Mouse (Mus musculus): ENCODE measurements around the gene Cnmd. TPM values are rescaled to one million over a fixed set of nuclear protein-coding genes. Genes with fewer than 3 reads are reported as not detected.

The Cnmd gene
- total and polyA plus RNA-seq, 3 experiments = not detected

DNA sequence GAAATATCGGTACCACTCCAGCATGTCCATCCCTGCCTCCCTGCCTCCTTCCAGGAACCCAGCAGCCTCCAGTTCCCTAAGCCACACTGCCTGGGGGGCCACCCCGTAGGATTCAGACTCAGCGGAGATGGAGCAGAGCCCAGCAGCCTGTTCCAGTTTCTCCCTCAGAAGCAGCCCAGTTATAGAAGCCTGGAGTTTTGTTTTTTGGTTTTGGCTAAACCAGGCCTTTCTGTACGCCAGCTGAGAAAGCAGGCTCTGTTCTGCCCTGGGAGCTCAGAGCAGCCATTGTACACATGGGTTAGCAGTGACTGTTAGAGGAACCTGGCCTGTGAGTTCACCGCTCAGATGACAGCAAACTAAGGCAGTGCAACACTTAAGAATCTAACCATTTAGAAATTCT lies 3.7 kb downstream of the Cnmd start:
- no peaks in the 10 kb centered on the region for H3K9me3 ChIP-seq (replicated peaks; ENCODE audit: insufficient read depth, low read length)
- no peaks in the 10 kb centered on the region for H3K36me3 ChIP-seq (ENCODE audit: control insufficient read depth in 1 of 2, insufficient read depth in 2 of 2, low read length in 2 of 2)

DNA sequence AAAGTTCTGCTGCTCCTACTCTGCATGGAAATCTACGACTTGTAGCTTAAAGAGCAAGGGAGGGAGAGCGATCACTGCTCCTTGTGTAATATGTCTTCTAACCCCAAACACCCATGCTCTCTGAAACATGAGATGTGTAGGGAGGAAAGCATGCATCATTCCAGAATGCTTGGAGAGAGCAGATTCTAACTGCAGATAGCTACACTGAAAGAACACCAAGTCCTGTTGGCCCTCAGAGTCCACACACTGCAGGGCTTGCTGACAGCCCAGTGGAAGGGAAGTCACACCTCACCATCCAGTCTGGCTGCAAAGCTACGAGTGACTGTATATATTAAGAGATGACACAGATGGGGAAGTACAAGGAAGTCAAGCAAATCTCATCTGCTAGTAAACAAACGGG lies 9.3 kb downstream of the Cnmd start:
- Histone ChIP-seq H3K9me3 (replicated peaks; ENCODE audit: insufficient read depth, low read length) (no peaks in the 10 kb centered on the region), H3K36me3 (ENCODE audit: control insufficient read depth in 1 of 2, insufficient read depth in 2 of 2, low read length in 2 of 2) (no peaks in the 10 kb centered on the region), H3K4me3 (ENCODE audit: control insufficient read depth in 1 of 2, insufficient read depth in 1 of 2, low read depth in 2 of 2, low read length in 2 of 2) (no peak overlapping the region), H3K79me2 (ENCODE audit: control insufficient read depth, insufficient read depth, low read length, poor library complexity) (no peaks in the 10 kb centered on the region), H3K9ac (ENCODE audit: control insufficient read depth, low read depth, low read length, poor library complexity, severe bottlenecking) (no peak overlapping the region), H3K27me3 (ENCODE audit: control insufficient read depth in 1 of 2, insufficient read depth in 2 of 2, low read length in 2 of 2) (no peaks in the 10 kb centered on the region), H3K27ac (ENCODE audit: control insufficient read depth, low read depth, low read length) (no peak overlapping the region), H3K4me1 (ENCODE audit: control insufficient read depth in 1 of 2, insufficient read depth in 2 of 2, low read length in 2 of 2) (no peaks in the 10 kb centered on the region)
- no peak for DNase-seq (ENCODE audit: low read depth, low spot score)
- TF ChIP-seq POLR2AphosphoS5 (IDR thresholded peaks at IDR 0.05; ENCODE audit: borderline replicate concordance, low read depth, low read length) = no peak
- no peak for TF ChIP-seq GATA1 (IDR thresholded peaks at IDR 0.05; ENCODE audit: low read depth, low read length)
- no peak for TF ChIP-seq SIN3A (IDR thresholded peaks at IDR 0.05; ENCODE audit: low read length)
- TF ChIP-seq CHD2 (IDR thresholded peaks at IDR 0.05; ENCODE audit: low read length) = no peak
- no peak for TF ChIP-seq ZMIZ1 (IDR thresholded peaks at IDR 0.05; ENCODE audit: low read depth, low read length)
- no peak for TF ChIP-seq KAT2A (conservative IDR thresholded peaks at IDR 0.05; ENCODE audit: low read depth, low read length)
- TF ChIP-seq TCF12 (IDR thresholded peaks at IDR 0.05; ENCODE audit: low read depth, low read length) = no peak
- no peak for TF ChIP-seq MAFK (IDR thresholded peaks at IDR 0.05; ENCODE audit: borderline replicate concordance, low read depth, low read length)
- no peak for TF ChIP-seq RAD21 (IDR thresholded peaks at IDR 0.05; ENCODE audit: low read depth, low read length)
- TF ChIP-seq MYB (IDR thresholded peaks at IDR 0.05; ENCODE audit: low read depth, low read length) = no peak
- TF ChIP-seq USF1 (IDR thresholded peaks at IDR 0.05; ENCODE audit: low read depth, low read length) = no peak
- TF ChIP-seq CHD1 (IDR thresholded peaks at IDR 0.05; ENCODE audit: low read depth, low read length) = no peak
- no peak for TF ChIP-seq ETS1 (IDR thresholded peaks at IDR 0.05; ENCODE audit: low read depth, low read length)

More for the DNA sequence above, 3.7 kb downstream of the Cnmd start:
- Histone ChIP-seq H3K4me3 (ENCODE audit: control insufficient read depth in 1 of 2, insufficient read depth in 1 of 2, low read depth in 2 of 2, low read length in 2 of 2) (no peak overlapping the region), H3K27ac (ENCODE audit: control insufficient read depth, low read depth, low read length) (no peak overlapping the region), H3K79me2 (ENCODE audit: control insufficient read depth, insufficient read depth, low read length, poor library complexity) (no peaks in the 10 kb centered on the region), H3K4me1 (ENCODE audit: control insufficient read depth in 1 of 2, insufficient read depth in 2 of 2, low read length in 2 of 2) (no peaks in the 10 kb centered on the region), H3K9ac (ENCODE audit: control insufficient read depth, low read depth, low read length, poor library complexity, severe bottlenecking) (no peak overlapping the region), H3K27me3 (ENCODE audit: control insufficient read depth in 1 of 2, insufficient read depth in 2 of 2, low read length in 2 of 2) (no peaks in the 10 kb centered on the region)
- no peak for DNase-seq (ENCODE audit: low read depth, low spot score)
- TF ChIP-seq MXI1 (IDR thresholded peaks at IDR 0.05; ENCODE audit: low read depth, low read length) (no peak), USF2 (IDR thresholded peaks at IDR 0.05; ENCODE audit: borderline replicate concordance in 1 of 2, insufficient read depth in 1 of 2, low read depth in 1 of 2, low read length in 2 of 2) (no peak), TAL1 (IDR thresholded peaks at IDR 0.05; ENCODE audit: low read length) (no peak), ETS1 (IDR thresholded peaks at IDR 0.05; ENCODE audit: low read depth, low read length) (no peak), CHD2 (IDR thresholded peaks at IDR 0.05; ENCODE audit: low read length) (no peak), BHLHE40 (IDR thresholded peaks at IDR 0.05; ENCODE audit: borderline replicate concordance, low read depth, low read length) (no peak), ELF1 (IDR thresholded peaks at IDR 0.05; ENCODE audit: low read depth, low read length) (no peak), MYC (IDR thresholded peaks at IDR 0.05; ENCODE audit: low read depth, low read length) (no peak), MAX (IDR thresholded peaks at IDR 0.05; ENCODE audit: low read length) (no peak), RCOR1 (IDR thresholded peaks at IDR 0.05; ENCODE audit: low read depth, low read length) (no peak), EP300 (IDR thresholded peaks at IDR 0.05; ENCODE audit: low read depth in 1 of 2, low read length in 2 of 2) (no peak)
